Mouse (Mus musculus) hindbrain, embryonic 16.5 days (tissue): ENCODE data around the gene Xkr7. TPM values are rescaled to one million over a fixed set of nuclear protein-coding genes. Genes with fewer than 3 reads are reported as not detected.

ENCODE experiments used
- ATAC-seq: fragments of 200-750 bp; cut with Nextera tagmentation; 2 replicates; pipeline ENCODE4 v1.8.0; 2017; ENCODE audit warnings: moderate TSS enrichment, moderate library complexity
- H3K27ac ChIP-seq: fragments of 300-500 bp; sonication (generic); 2 replicates; pipeline ENCODE4 v1.5.1; 2014; ENCODE audit warnings: low read depth, mild to moderate bottlenecking, control low read depth, low read length, moderate library complexity
- H3K27me3 ChIP-seq: fragments of 300-500 bp; sonication (generic); replicated peaks from 2 replicates; pipeline ENCODE4 v1.6.1; 2014; ENCODE audit warnings: low read length; ENCODE audit not compliant: control insufficient read depth, insufficient read depth
- H3K36me3 ChIP-seq: fragments of 300-500 bp; sonication (generic); 2 replicates; pipeline ENCODE4 v1.6.1; 2014; ENCODE audit warnings: mild to moderate bottlenecking, low read length, moderate library complexity, mixed read lengths; ENCODE audit not compliant: control insufficient read depth, insufficient read depth
- H3K4me1 ChIP-seq: fragments of 300-500 bp; sonication (generic); 2 replicates; pipeline ENCODE4 v1.6.1; 2014; ENCODE audit warnings: low read depth, low read length; ENCODE audit not compliant: control insufficient read depth, insufficient read depth
- H3K4me2 ChIP-seq: fragments of 300-500 bp; sonication (generic); 2 replicates; pipeline ENCODE4 v1.6.1; 2014; ENCODE audit warnings: mild to moderate bottlenecking, low read length, control low read depth, moderate library complexity
- H3K4me3 ChIP-seq: fragments of 300-500 bp; sonication (generic); 2 replicates; pipeline ENCODE4 v1.5.1; 2014; ENCODE audit warnings: mild to moderate bottlenecking, low read length, control low read depth, moderate library complexity
- H3K9ac ChIP-seq: fragments of 300-500 bp; sonication (generic); 2 replicates; pipeline ENCODE4 v1.6.1; 2014; ENCODE audit warnings: low read depth, mild to moderate bottlenecking, control low read depth, low read length, moderate library complexity
- H3K9me3 ChIP-seq: fragments of 300-500 bp; sonication (generic); 2 replicates; pipeline ENCODE4 v1.6.1; 2014; ENCODE audit warnings: mild to moderate bottlenecking, low read length, moderate library complexity; ENCODE audit not compliant: control insufficient read depth
- WGBS: fragments of 180-500 bp; shearing (Covaris S2); extraction: QIAGEN DNeasy Blood & Tissue Kit; methylation state at CpG from one replicate; pipeline ENCODE4 v1.1.7; 2014; 5-methylcytosine and 5-hydroxymethylcytosine counted together
- polyA plus RNA-seq: library from polyadenylated mRNA; unstranded; fragments of >200 nt; fragmentation: Nextera tagmentation; extraction: Ambion mirVana; gene quantifications from 2 replicates; pipeline ENCODE4 v1.2.1, GENCODE M21; 2015

The Xkr7 gene
- polyA plus RNA-seq, 1 experiment from 2014 or later = 1.8 TPM

GRCm38 (mm10) chr2:153049288-153049996, 17.8 kb downstream of the Xkr7 start:
- H3K4me1 ChIP-seq = peaks cover 36% of the 10 kb centered on the region
- H3K9me3 ChIP-seq = no peaks in the 10 kb centered on the region
- WGBS = 37% methylated on average over 9 of the region's 9 CpGs
- H3K9ac ChIP-seq = peak overlapping the region; percentile 9; the same call in 1 of the 2 replicates
- H3K36me3 ChIP-seq = peaks cover 6% of the 10 kb centered on the region
- H3K27me3 ChIP-seq = no peaks in the 10 kb centered on the region; the same call in 1 of the 2 replicates
- peak; percentile 78 for ATAC-seq
- H3K27ac ChIP-seq = peak overlapping the region; percentile 86
- no peak overlapping the region for H3K4me2 ChIP-seq
- H3K4me3 ChIP-seq = no peak overlapping the region

- H3K4me1 ChIP-seq = peaks cover 36% of the 10 kb centered on the region
- no peak for ATAC-seq
- WGBS = 79% methylated on average over 4 of the region's 4 CpGs
Observed at GRCm38 (mm10) chr2:153049997-153050358, 18.3 kb downstream of the Xkr7 start.

GRCm38 (mm10) chr2:153051095-153051494, 19.4 kb downstream of the Xkr7 start:
- WGBS = 77% methylated on average over 6 of the region's 6 CpGs

More at GRCm38 (mm10) chr2:153049997-153050358, 18.3 kb downstream of the Xkr7 start:
- no peak overlapping the region for H3K4me3 ChIP-seq
- peaks cover 12% of the 10 kb centered on the region for H3K36me3 ChIP-seq
- no peaks in the 10 kb centered on the region; the same call in 1 of the 2 replicates for H3K27me3 ChIP-seq
- peak overlapping the region; percentile 86 for H3K27ac ChIP-seq
- no peak overlapping the region for H3K4me2 ChIP-seq
- no peak overlapping the region; the same call in 1 of the 2 replicates for H3K9ac ChIP-seq
- H3K9me3 ChIP-seq = no peaks in the 10 kb centered on the region

GRCm38 (mm10) chr2:153051537-153051936, 19.9 kb downstream of the Xkr7 start:
- 85% methylated on average over 9 of the region's 9 CpGs for WGBS
- no peak for ATAC-seq
- Histone ChIP-seq H3K9me3 (no peaks in the 10 kb centered on the region), H3K4me1 (peaks cover 29% of the 10 kb centered on the region), H3K9ac (no peak overlapping the region), H3K36me3 (peaks cover 16% of the 10 kb centered on the region), H3K27ac (no peak overlapping the region), H3K27me3 (no peaks in the 10 kb centered on the region; the same call in 1 of the 2 replicates), H3K4me2 (no peak overlapping the region), H3K4me3 (no peak overlapping the region)

More at GRCm38 (mm10) chr2:153051095-153051494, 19.4 kb downstream of the Xkr7 start:
- H3K9ac ChIP-seq = no peak overlapping the region
- H3K36me3 ChIP-seq = peaks cover 16% of the 10 kb centered on the region
- no peaks in the 10 kb centered on the region for H3K9me3 ChIP-seq
- no peak overlapping the region for H3K4me2 ChIP-seq
- peaks cover 33% of the 10 kb centered on the region for H3K4me1 ChIP-seq
- no peaks in the 10 kb centered on the region; the same call in 1 of the 2 replicates for H3K27me3 ChIP-seq
- no peak overlapping the region for H3K4me3 ChIP-seq
- H3K27ac ChIP-seq = no peak overlapping the region
- ATAC-seq = no peak

- Histone ChIP-seq H3K27ac (no peak overlapping the region), H3K4me2 (0 out of 2 replicates have a peak overlapping the region, but pooled peaks have one; percentile 5), H3K9me3 (no peaks in the 10 kb centered on the region), H3K4me1 (peaks cover 27% of the 10 kb centered on the region), H3K27me3 (no peaks in the 10 kb centered on the region; the same call in 1 of the 2 replicates), H3K9ac (no peak overlapping the region), H3K36me3 (peaks cover 17% of the 10 kb centered on the region), H3K4me3 (no peak overlapping the region)
- WGBS = 9% methylated on average over 30 of the region's 30 CpGs
- ATAC-seq = no peak
Observed at GRCm38 (mm10) chr2:153052700-153053351, 21.2 kb downstream of the Xkr7 start.

GRCm38 (mm10) chr2:153053896-153054295, 22.2 kb downstream of the Xkr7 start:
- H3K4me3 ChIP-seq = no peak overlapping the region
- peaks cover 21% of the 10 kb centered on the region for H3K36me3 ChIP-seq
- no peak overlapping the region for H3K9ac ChIP-seq
- H3K9me3 ChIP-seq = no peaks in the 10 kb centered on the region
- no peaks in the 10 kb centered on the region; the same call in 1 of the 2 replicates for H3K27me3 ChIP-seq
- ATAC-seq = no peak
- H3K27ac ChIP-seq = no peak overlapping the region
- 93% methylated on average over 8 of the region's 8 CpGs for WGBS
- H3K4me1 ChIP-seq = peaks cover 18% of the 10 kb centered on the region
- H3K4me2 ChIP-seq = no peak overlapping the region

GRCm38 (mm10) chr2:153055270-153055920, 23.7 kb downstream of the Xkr7 start:
- H3K9me3 ChIP-seq = no peaks in the 10 kb centered on the region
- H3K36me3 ChIP-seq = peaks cover 21% of the 10 kb centered on the region
- no peak overlapping the region for H3K9ac ChIP-seq
- no peak overlapping the region for H3K4me2 ChIP-seq
- no peak overlapping the region for H3K4me3 ChIP-seq
- WGBS = 61% methylated on average over 6 of the region's 6 CpGs
- no peaks in the 10 kb centered on the region; the same call in 1 of the 2 replicates for H3K27me3 ChIP-seq
- no peak overlapping the region for H3K27ac ChIP-seq
- no peak for ATAC-seq
- peaks cover 7% of the 10 kb centered on the region for H3K4me1 ChIP-seq

- ATAC-seq = no peak
- Histone ChIP-seq H3K4me3 (no peak overlapping the region), H3K4me2 (no peak overlapping the region), H3K36me3 (peaks cover 21% of the 10 kb centered on the region), H3K4me1 (no peaks in the 10 kb centered on the region), H3K27ac (no peak overlapping the region), H3K9ac (no peak overlapping the region), H3K9me3 (no peaks in the 10 kb centered on the region), H3K27me3 (no peaks in the 10 kb centered on the region)
- 71% methylated on average over 4 of the region's 4 CpGs for WGBS
Observed at GRCm38 (mm10) chr2:153058365-153058764, 26.7 kb downstream of the Xkr7 start.

GRCm38 (mm10) chr2:153060216-153060615, 28.6 kb downstream of the Xkr7 start:
- Histone ChIP-seq H3K27ac (no peak overlapping the region), H3K4me1 (no peaks in the 10 kb centered on the region), H3K27me3 (no peaks in the 10 kb centered on the region), H3K4me2 (no peak overlapping the region), H3K9ac (no peak overlapping the region), H3K9me3 (no peaks in the 10 kb centered on the region), H3K36me3 (peaks cover 7% of the 10 kb centered on the region), H3K4me3 (no peak overlapping the region)
- ATAC-seq = no peak
- WGBS = 88% methylated on average over 7 of the region's 7 CpGs
